Mouse (Mus musculus) forebrain, embryonic 11.5 days (tissue): ENCODE measurements around the gene Hook1. TPM values are rescaled to one million over a fixed set of nuclear protein-coding genes. Genes with fewer than 3 reads are reported as not detected.

Experiments used
- ATAC-seq: fragments of 200-750 bp; cut with Nextera tagmentation; replicated peaks from 2 replicates; pipeline ENCODE4 v1.8.0; 2017; ENCODE audit warnings: moderate TSS enrichment; ENCODE audit not compliant: low FRiP score
- DNase-seq: peaks from one replicate; pipeline ENCODE4 v3.0.0-alpha.2; 2017; ENCODE audit warnings: low spot score
- H3K27ac ChIP-seq: fragments of 300-500 bp; sonication (generic); 2 replicates; pipeline ENCODE4 v1.5.1; 2014; ENCODE audit warnings: low read depth, low read length
- H3K27me3 ChIP-seq: fragments of 300-500 bp; sonication (generic); 2 replicates; pipeline ENCODE4 v1.6.1; 2014; ENCODE audit warnings: mild to moderate bottlenecking, low read length, mixed read lengths; ENCODE audit not compliant: control insufficient read depth, insufficient read depth
- H3K36me3 ChIP-seq: fragments of 300-500 bp; sonication (generic); 2 replicates; pipeline ENCODE4 v1.6.1; 2014; ENCODE audit warnings: mild to moderate bottlenecking, low read length, moderate library complexity, mixed read lengths; ENCODE audit not compliant: control insufficient read depth, insufficient read depth
- H3K4me1 ChIP-seq: fragments of 300-500 bp; sonication (generic); replicated peaks from 2 replicates; pipeline ENCODE4 v1.6.1; 2014; ENCODE audit warnings: low read length, mixed read lengths; ENCODE audit not compliant: control insufficient read depth, insufficient read depth
- H3K4me2 ChIP-seq: fragments of 300-500 bp; sonication (generic); 2 replicates; pipeline ENCODE4 v1.6.1; 2014; ENCODE audit warnings: low read depth, mild to moderate bottlenecking, low read length, moderate library complexity, mixed read lengths; ENCODE audit not compliant: severe bottlenecking
- H3K4me3 ChIP-seq: fragments of 300-500 bp; sonication (generic); 2 replicates; pipeline ENCODE4 v1.5.1; 2014; ENCODE audit warnings: low read depth, low read length
- H3K9ac ChIP-seq: fragments of 300-500 bp; sonication (generic); 2 replicates; pipeline ENCODE4 v1.6.1; 2014; ENCODE audit warnings: low read length
- H3K9me3 ChIP-seq: fragments of 300-500 bp; sonication (generic); 2 replicates; pipeline ENCODE4 v1.6.1; 2016; ENCODE audit warnings: low read length, mixed read lengths; ENCODE audit not compliant: control insufficient read depth
- WGBS: fragments of 180-500 bp; shearing (Covaris S2); extraction: QIAGEN DNeasy Blood & Tissue Kit; methylation state at CpG from one replicate; pipeline ENCODE4 v1.1.7; 2014; 5-methylcytosine and 5-hydroxymethylcytosine counted together
- polyA plus RNA-seq: library from polyadenylated mRNA; unstranded; fragments of >200 nt; fragmentation: Nextera tagmentation; extraction: Ambion mirVana; gene quantifications from 2 replicates; pipeline ENCODE4 v1.2.1, GENCODE M21; 2014

The Hook1 gene
- 44.3 and 51.8 TPM in 2 replicates for polyA plus RNA-seq

DNA sequence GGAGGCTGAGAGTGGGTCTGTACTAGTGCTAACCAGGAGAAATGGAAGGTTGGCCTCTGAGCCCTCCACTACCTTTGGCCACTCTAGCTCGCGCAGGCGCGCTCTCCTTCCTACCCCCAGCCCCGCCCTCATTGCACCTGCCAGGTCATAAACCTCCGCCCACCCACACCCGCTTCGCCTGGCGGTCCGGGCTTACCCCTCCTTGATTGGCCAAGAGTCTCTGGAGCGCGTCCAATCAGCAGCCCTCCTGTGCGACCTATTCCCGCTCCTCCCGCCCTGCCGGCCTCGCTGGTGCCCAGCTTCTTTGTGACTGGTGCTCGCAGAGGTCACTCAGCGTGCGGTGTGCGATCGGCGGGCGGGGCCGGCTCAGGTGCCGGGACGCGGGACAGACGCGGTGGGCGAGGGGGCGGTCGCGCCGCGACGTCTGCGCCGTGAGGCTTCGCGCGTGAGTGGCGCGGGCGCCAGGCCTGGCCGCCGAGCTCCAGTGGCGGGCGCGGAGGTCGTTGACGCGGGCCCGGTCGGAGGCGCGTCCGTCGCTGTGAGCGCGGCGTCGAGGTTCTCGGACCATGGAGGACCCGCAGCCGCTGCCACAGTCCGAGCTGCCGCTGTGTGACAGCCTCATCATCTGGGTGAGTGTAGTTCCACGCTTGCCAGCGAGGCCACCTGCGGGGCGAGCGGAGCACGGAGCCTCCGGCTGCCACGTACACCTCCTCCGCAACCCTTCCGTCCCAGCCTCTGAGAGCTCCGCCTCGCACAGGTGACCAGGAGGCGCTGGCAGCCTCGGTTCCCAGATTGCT, at the start of gene Hook1:
Gene Hook1 (plus strand): TSS at position 313 of the 797 bp plus-strand sequence.
- Histone ChIP-seq H3K27ac (no peak within 1 kb of the TSS), H3K9me3 (no peaks in the 10 kb centered on the region), H3K36me3 (no peaks in the 10 kb centered on the region), H3K4me2 (peak within 1 kb of the TSS; percentile 79), H3K4me3 (peak within 1 kb of the TSS; percentile 64), H3K27me3 (no peaks in the 10 kb centered on the region), H3K4me1 (no peaks in the 10 kb centered on the region; the same call in 1 of the 2 replicates), H3K9ac (peak within 1 kb of the TSS; percentile 78)
- WGBS = under 1% methylated on average over 81 of the region's 82 CpGs
- ATAC-seq (peak; percentile 100), DNase-seq (peak; percentile 96)

DNA sequence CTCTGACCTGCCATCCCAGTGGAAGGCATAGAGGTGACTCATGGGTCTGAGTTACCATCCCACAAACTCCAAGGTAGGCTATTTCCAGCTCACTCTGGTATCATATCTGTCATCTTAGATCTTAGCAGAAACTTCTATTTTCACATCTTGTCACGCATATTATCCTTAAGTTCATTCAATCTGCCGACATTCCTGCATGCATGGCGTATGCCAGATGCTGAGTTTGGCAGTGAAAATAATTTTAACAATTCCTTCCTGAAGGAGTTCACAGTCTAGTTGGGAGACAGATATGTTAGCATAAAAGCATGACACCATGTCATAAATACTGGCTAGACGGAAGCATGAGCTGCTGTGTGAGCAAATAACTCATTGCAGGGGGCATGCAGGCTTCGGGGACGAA, 49.3 kb upstream of the Hook1 start:
- Histone ChIP-seq H3K9ac (no peak overlapping the region), H3K9me3 (no peaks in the 10 kb centered on the region), H3K4me3 (no peak overlapping the region), H3K27me3 (no peaks in the 10 kb centered on the region), H3K27ac (no peak overlapping the region), H3K4me1 (no peaks in the 10 kb centered on the region), H3K36me3 (no peaks in the 10 kb centered on the region), H3K4me2 (no peak overlapping the region)
- ATAC-seq (no peak), DNase-seq (no peak)
- WGBS = 87% methylated on average over 6 of the region's 6 CpGs

DNA sequence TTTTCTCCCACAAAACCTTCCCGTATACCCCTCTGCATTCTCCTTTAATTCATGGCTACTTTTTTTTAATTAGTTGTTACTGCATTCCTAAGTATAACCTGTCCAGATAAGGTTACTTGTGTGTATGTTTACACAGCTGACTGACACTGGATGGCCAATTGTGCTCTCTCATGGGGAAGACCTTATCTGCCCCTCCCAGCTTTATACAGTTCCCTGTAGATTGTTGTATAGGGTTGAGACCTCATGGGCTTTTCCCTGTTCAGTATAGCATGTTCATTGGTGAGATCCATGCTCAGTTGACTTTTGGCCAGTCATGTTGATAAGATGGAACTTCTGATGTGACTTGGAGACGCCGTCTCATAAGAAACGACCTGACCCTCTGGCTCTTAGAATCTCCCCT, 46.6 kb upstream of the Hook1 start:
- no peaks in the 10 kb centered on the region for H3K36me3 ChIP-seq
- WGBS = 87% methylated on average over 4 of the region's 4 CpGs
- no peak for DNase-seq
- H3K4me3 ChIP-seq = no peak overlapping the region
- no peak for ATAC-seq
- H3K4me1 ChIP-seq = no peaks in the 10 kb centered on the region
- H3K27ac ChIP-seq = no peak overlapping the region
- H3K4me2 ChIP-seq = no peak overlapping the region
- H3K9ac ChIP-seq = no peak overlapping the region
- no peaks in the 10 kb centered on the region for H3K9me3 ChIP-seq
- H3K27me3 ChIP-seq = no peaks in the 10 kb centered on the region

DNA sequence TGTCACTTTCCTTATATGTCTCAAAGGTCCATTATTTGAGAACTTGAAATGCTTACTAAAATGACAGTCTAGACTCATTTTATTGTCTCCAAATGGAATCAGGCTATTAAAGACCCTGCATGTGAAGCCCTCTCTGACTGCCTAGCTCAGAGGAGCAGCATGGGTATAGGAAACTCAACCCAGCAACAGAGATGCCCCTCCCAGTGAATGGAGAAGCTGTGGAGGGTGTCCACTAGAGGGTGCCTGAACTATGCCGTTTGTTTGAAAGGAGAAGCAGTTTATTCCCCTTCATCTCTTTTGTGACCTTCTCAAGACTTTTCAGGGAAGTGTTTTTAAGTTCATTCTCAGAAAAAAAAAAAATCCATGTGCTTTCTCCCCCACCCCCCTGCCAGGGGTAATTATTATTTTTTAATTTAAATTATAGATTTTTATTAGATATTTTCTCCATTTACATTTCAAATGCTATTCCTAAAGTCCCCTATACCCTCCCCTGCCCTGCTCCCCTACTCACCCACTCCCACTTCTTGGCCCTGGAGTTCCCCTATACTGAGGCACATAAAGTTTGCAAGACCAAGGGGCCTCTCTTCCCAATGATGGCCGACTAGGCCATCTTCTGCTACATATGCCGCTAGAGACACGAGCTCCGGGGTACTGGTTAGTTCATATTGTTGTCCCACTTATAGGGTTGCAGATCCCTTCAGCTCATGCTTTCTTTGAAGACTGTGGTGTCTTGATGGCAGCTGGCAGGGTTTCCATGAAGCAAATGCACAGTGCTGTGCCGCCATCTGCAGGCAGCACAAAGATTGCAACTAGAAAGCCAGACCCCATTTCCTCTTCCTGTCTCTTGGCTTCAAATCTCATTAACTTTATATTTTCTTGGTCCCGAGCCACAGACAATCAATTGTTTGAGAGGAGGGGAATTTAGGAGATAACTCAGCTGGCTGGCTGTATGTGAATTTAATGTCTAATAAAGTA, 42.5 kb upstream of the Hook1 start:
- Histone ChIP-seq H3K36me3 (no peaks in the 10 kb centered on the region), H3K4me1 (no peaks in the 10 kb centered on the region), H3K9me3 (no peaks in the 10 kb centered on the region), H3K27ac (no peak overlapping the region), H3K4me2 (no peak overlapping the region), H3K27me3 (no peaks in the 10 kb centered on the region), H3K9ac (no peak overlapping the region), H3K4me3 (no peak overlapping the region)
- DNase-seq = peak; percentile 87
- ATAC-seq = peak; percentile 80; the same call in 1 of the 2 replicates
- 12% methylated on average over 7 of the region's 7 CpGs for WGBS

DNA sequence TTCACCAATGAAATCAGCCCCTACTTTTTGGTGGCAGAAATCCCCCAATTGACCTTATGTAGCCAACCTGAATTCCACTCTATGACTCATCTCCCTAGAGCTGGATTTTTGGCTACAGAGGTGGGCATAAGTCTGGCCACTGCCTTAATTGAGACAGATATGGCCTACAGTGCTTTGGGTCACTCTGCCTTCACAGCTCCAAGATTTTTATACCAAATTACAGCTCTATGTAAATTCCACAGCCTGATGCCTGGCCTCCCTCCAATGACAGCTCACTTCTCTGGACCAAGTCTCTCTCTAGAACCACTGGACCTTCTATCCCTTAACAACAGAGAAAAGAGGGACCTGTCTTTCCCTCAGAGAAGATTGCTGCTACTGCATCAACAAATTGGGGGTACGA, 38.2 kb upstream of the Hook1 start:
- Histone ChIP-seq H3K27ac (no peak overlapping the region), H3K4me1 (no peaks in the 10 kb centered on the region), H3K9ac (no peak overlapping the region), H3K9me3 (no peaks in the 10 kb centered on the region), H3K4me2 (no peak overlapping the region), H3K36me3 (no peaks in the 10 kb centered on the region), H3K27me3 (no peaks in the 10 kb centered on the region), H3K4me3 (no peak overlapping the region)
- no peak for ATAC-seq
- no peak for DNase-seq
- WGBS = 87% methylated on average over 1 of the region's 1 CpGs

DNA sequence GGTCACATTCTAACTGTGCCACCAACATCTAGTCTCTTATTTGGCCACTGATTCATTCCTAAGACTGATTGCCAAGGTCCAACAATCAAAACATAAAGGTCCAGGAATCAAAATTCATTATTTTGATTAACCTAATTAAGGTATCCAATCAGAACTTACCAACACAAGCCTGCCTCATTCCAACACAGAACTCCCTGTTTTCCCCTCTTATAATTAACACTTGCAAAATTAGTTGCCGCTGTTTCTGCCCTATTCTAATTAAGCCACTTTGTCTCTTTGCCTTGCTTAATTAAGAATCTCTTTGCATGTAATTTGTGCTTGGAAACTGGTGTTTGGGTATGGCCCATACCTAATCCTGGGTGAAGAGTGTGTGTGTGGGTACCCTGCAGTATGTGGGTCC, 37.1 kb upstream of the Hook1 start:
- no peaks in the 10 kb centered on the region for H3K36me3 ChIP-seq
- H3K4me1 ChIP-seq = no peaks in the 10 kb centered on the region
- ATAC-seq = no peak; the same call in 1 of the 2 replicates
- 76% methylated on average over 1 of the region's 1 CpGs for WGBS
- DNase-seq = no peak
- H3K4me2 ChIP-seq = no peak overlapping the region
- H3K4me3 ChIP-seq = no peak overlapping the region
- H3K27ac ChIP-seq = no peak overlapping the region
- H3K9me3 ChIP-seq = no peaks in the 10 kb centered on the region
- no peaks in the 10 kb centered on the region for H3K27me3 ChIP-seq
- H3K9ac ChIP-seq = no peak overlapping the region

DNA sequence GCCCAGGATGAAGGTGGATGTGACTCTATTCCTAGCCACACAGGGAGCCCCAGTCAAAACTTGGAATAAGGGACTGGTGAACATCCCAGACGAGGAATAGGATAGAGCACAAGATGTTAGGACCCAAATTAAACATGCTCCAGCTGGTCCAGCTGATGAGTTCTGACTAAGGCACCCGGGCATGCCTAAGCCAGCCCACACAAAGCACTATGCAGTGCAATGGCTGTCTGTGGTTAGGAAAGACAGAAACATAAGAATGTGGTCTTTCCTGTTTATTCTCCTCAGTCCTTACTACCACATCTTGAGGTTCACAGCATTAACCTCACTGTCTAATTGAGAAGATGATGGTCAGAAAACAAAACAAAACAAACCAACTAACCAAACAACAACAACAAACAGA, 35.7 kb upstream of the Hook1 start:
- Histone ChIP-seq H3K4me2 (no peak overlapping the region), H3K4me1 (no peaks in the 10 kb centered on the region), H3K4me3 (no peak overlapping the region), H3K27me3 (no peaks in the 10 kb centered on the region), H3K9me3 (no peaks in the 10 kb centered on the region), H3K9ac (no peak overlapping the region), H3K36me3 (no peaks in the 10 kb centered on the region), H3K27ac (no peak overlapping the region)
- DNase-seq (no peak), ATAC-seq (no peak)
- 60% methylated on average over 2 of the region's 2 CpGs for WGBS

DNA sequence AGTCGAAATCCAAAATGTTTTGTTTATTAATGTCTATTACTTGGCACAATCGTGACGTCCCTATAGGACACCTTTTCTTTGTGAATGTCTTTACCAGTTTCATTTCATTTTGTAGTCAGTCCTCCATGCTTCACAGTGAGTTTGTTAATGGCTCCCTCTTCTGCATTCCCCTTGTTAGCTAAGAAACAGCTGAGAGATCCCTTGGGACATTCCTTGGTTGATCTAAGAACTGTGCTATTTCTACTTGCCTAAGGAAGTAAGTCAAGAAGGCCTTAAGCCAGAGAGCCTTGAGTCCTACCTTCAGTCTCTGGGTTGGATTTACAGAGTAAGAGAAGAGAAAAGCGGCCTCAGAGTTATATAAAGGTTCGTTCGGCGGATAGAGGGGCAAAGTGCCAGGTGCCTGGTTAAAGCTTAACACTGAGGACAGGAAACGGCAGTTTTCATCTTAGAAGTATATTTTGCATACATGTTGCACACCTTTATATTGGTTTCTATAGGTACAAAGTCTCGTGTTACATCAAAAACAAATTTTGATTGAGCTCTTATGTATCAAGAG, 33.2 kb upstream of the Hook1 start:
- Histone ChIP-seq H3K9ac (no peak overlapping the region), H3K4me2 (no peak overlapping the region), H3K27ac (no peak overlapping the region), H3K27me3 (no peaks in the 10 kb centered on the region), H3K9me3 (no peaks in the 10 kb centered on the region), H3K36me3 (no peaks in the 10 kb centered on the region), H3K4me1 (no peaks in the 10 kb centered on the region), H3K4me3 (no peak overlapping the region)
- no peak for ATAC-seq
- 89% methylated on average over 9 of the region's 9 CpGs for WGBS
- no peak for DNase-seq
